Mouse (Mus musculus): ENCODE measurements at regions not wholly inside any gene's neighbourhood (a gene's known extent, or its start where the extent isn't known, plus 50 kb on each side); places are given as distances from the start of the nearest gene placed in this dataset.

- intact Hi-C loops (cut with DNase I) = no loop called here
- DNase-seq (ENCODE audit: low spot score in 2 of 2) = no peak
Observed at GRCm38 (mm10) chr14:11417857-11418256, 61.3 kb upstream of the Gm3839 start.

DNA sequence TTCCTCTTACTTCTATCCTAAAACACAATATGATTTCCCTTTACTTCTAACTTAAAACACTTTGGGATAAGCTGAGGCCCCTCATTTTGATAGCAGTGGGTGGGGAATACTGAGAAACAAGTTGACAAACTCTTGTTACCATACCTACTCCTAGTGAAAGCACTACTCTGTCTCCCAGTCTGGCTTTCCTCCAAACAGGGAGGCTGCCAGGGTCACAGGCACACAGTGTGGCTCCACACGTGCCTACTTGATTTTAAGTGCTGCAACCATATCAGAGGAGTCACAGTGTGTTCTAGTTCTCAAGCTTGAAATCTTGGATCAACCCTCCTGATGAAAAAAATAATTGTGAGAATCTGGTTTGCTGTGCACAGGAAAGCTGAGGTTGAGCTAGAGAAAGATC is 65.8 kb upstream of the Gm3839 start:
- intact Hi-C loops (cut with DNase I) = no loop called here
- DNase-seq (ENCODE audit: low spot score in 2 of 2) = no peak

- peak; percentile 48 to 78 for DNase-seq (ENCODE audit: low spot score in 2 of 2)
- intact Hi-C loops (cut with DNase I) = no loop called here
Observed at GRCm38 (mm10) chr14:11428256-11429240, 72.0 kb upstream of the Gm3839 start.

DNA sequence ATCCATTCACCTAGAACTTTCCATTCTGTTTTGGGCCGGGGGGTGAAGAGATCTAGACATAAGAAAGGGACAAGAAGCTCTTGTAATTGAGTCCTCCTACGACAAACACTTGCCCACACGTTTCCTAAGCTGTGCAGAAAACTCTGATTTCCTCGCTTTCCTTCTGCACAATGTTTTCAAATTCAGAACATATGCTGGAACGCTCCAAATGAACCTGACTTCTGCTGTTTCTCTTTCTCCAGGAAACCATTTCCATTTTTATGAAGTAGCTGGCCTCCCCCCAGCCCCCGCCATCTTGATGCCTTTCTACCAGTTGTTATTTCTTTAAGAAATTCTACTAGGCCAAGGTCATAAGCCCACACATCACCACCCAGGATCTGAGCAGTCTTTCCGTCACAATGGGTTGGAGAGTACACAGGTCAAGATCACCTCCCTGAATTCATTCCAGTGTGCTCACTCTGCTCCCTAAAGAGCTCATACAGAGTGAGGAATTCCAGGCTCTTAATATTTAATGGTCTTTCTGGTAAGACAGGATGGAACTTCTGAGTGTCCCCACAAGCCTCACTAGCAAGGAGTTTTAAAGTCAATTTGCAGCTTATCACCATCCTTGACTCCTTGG is 78.7 kb upstream of the Gm3839 start:
- peak; percentile 21 to 80 for DNase-seq (ENCODE audit: low spot score in 2 of 2)
- intact Hi-C loops (cut with DNase I) = loop anchor here (5.0 kb wide), 1 partner anchor 117 kb away; the partner anchor contains the start of gene Ptprg

DNA sequence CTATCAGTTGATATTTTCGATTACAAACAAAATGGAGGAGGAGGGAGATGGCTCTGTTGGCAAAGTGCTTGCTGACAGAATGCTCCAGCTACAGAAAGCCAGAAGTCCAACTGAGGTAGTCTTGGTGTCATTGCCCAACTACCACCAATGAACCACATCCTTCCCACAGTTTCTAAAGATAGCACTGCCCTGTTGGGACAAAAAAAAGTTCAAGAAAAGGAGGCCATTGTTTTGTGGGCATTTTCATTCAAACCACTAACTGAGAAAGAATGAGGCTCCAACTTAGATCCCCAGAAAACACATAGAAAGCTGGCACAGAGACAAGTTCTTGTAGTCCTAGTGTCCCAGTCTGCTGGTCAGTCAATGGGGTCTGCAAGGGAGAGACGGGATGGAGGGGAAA is 82.1 kb upstream of the Gm3839 start:
- intact Hi-C loops (cut with DNase I) = loop anchor here (5.0 kb wide), 1 partner anchor 114 kb away; the partner anchor contains the start of gene Ptprg
- DNase-seq (ENCODE audit: low spot score in 2 of 2) = no peak

DNA sequence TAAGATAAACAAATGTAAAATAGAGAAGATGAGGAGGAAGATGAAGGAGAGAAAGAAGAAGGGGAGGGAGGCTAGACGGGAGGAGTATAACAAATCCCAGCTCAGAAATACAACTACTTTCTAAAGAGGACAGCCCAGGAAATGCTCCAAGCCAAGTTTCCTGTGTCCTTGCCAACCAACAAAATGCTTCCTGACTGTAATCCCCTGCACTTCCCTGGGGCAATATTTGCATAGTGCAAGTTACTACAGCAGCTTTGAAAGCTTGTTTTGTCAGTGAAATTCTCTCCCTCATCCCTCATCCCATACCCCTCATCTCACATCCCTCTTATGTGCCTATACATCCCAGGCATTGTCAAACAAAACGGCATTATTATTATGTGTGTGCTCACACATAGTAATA is 83.7 kb upstream of the Gm3839 start:
- intact Hi-C loops (cut with DNase I) = no loop called here
- no peak for DNase-seq (ENCODE audit: low spot score in 2 of 2)

GRCm38 (mm10) chr14:11449958-11450357 is 93.4 kb upstream of the Gm3839 start:
- intact Hi-C loops (cut with DNase I) = no loop called here
- no peak for DNase-seq (ENCODE audit: low spot score in 2 of 2)

DNA sequence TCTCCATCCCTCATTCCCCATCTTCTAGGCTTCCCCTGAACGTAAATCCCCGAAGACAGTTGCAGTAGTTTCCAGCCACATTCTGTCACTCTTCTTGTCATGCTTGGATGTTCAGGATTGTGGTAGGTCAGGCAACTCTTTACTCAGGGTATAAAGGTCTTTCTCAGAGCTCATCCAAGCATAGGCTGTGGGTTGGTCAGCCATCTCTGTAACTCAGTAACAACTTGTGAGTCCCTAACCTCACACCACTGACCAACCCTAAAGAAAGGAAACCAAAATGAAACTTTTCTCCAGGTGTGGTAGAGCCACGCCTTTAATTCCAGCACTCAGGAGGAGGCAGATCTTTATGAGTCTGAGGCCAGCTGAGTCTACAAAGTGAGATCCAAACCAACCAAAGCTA is 75.6 kb upstream of the Ptprg start:
- DNase-seq (ENCODE audit: low spot score in 2 of 2) = no peak
- intact Hi-C loops (cut with DNase I) = no loop called here

- no peak for DNase-seq (ENCODE audit: low spot score in 2 of 2)
- intact Hi-C loops (cut with DNase I) = no loop called here
Observed at GRCm38 (mm10) chr14:11482151-11482550, 71.2 kb upstream of the Ptprg start.

GRCm38 (mm10) chr14:11486287-11486686 is 67.0 kb upstream of the Ptprg start:
- intact Hi-C loops (cut with DNase I) = no loop called here
- no peak for DNase-seq (ENCODE audit: low spot score in 2 of 2)

GRCm38 (mm10) chr14:11501744-11502143 is 51.6 kb upstream of the Ptprg start:
- no peak for DNase-seq (ENCODE audit: low spot score in 2 of 2)
- intact Hi-C loops (cut with DNase I) = no loop called here

GRCm38 (mm10) chr14:11503156-11503555 is 50.2 kb upstream of the Ptprg start:
- DNase-seq (ENCODE audit: low spot score in 2 of 2) = no peak
- intact Hi-C loops (cut with DNase I) = no loop called here

Measured in left cerebral cortex, postnatal 25 days (tissue).